Mouse (Mus musculus): ENCODE measurements around the gene Jade1.

- no peak for TF ChIP-seq CTCF (IDR thresholded peaks at IDR 0.05; ENCODE audit: borderline replicate concordance, control insufficient read depth, extremely low read depth, insufficient read depth, low read length, poor library complexity)
- TF ChIP-seq POLR2A (IDR thresholded peaks at IDR 0.05; ENCODE audit: control insufficient read depth, extremely low read depth, insufficient read depth, low read length, poor library complexity): no peak
Measured at GRCm38 (mm10) chr3:41530156-41530555, 25.4 kb upstream of the Jade1 start.
